Mouse (Mus musculus) ES-Bruce4 (cell line): ENCODE results near the gene Pgd.

Experiments
- CTCF ChIP-seq: IDR thresholded peaks from one replicate; pipeline ENCODE4 v1.8.1; 2011; ENCODE audit warnings: low read depth, low read length
- POLR2A ChIP-seq: IDR thresholded peaks from one replicate; pipeline ENCODE4 v1.8.1; 2011; ENCODE audit warnings: low read length; ENCODE audit not compliant: insufficient read depth

GRCm38 (mm10) chr4:149159891-149160290, 6.7 kb downstream of the Pgd start:
- TF ChIP-seq CTCF (no peak), POLR2A (no peak)
